Mouse (Mus musculus) mouse embryonic stem cell (cell line): ENCODE measurements around the gene Furin.

Experiments
- in situ Hi-C, 2 experiments: fragments of 300-500 bp; cut with MboI; formaldehyde crosslinking; loops; 1 replicate in 1 of 2; 3 replicates in 1 of 2; pipeline ENCODE4 v1.14.3; 2019 to 2020; ENCODE audit warnings: low sequenced_read_pairs in 2 of 2, low pct_unique_long_range_greater_than_20kb in 1 of 2, mixed read lengths in 1 of 2; ENCODE audit not compliant: unreplicated experiment in 1 of 2

The Furin gene

DNA sequence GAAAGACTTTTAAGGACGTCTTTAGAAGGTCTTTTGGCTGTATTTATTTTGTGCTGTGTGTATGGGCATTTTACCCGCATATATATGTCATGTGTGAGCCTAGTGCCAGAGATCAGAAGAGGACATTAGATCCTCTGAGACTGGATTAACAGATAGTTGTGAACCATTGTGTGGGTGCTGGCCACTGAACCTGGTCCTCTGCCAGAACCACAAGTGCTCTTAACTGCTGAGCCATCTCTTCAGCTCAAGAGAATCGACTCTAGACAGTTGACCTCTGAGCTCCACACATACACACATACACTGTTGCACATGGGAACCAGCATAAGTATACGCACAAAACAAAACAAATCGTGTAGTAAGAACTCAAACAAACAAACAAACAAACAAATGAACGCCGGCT, 31.3 kb upstream of the Furin start:
- in situ Hi-C loops = no loop called here

DNA sequence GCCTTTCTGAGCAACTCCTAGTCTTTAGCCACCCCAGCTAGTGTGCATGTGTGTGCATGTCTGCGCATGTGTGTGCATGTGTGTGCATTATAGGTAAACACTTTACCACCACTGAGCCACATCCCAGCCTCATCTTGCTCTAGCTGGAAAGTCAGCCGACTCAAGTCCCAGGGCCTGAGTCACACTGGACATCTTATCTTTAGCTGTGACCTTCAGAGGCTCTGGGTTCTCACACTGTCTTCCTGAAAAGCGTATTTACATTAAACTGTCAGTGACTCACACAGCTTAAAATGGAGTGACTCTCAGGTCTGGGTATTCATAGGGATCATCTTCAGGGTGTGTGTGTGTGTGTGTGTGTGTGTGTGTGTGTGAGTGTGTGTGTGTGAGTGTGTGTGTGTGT, 30.4 kb upstream of the Furin start:
- in situ Hi-C loops = no loop called here

DNA sequence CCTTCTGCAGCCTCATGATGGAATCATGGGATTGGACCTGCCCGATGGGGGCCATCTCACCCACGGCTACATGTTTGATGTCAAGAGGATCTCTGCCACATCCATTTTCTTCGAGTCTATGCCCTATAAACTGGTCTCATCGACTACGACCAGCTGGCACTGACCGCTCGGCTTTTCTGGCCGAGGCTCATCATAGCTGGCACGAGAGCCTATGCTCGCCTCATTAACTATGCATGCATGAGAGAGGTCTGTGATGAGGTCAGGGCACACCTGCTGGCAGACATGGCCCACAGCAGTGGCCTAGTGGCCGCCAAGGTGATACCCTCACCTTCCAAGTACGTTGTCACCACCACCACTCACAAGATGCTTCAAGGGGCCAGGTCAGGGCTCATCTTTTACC, 24.4 kb upstream of the Furin start:
- in situ Hi-C loops = loop anchor here in 1 of 2 experiments (5.0 kb wide), 1 partner anchor 32 kb away; no protein-coding TSS in a partner anchor

DNA sequence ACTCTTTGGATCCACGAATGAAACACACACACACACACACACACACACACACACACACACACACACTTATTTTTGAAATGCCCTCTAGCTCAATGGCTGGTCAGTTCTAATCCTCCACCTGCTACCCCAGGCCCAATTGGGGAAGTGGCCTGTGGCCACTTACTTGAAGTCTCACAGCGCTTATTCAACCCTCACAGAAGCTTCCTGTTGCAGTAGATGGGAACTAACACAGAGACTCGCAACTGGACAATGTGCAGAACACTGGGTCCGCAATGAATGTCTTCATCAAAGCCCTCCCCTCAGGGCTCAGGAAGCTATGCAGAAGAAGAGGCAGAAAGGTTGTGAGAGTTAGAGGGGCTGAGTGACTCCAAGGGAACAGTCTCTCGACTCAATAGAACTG, 22.5 kb upstream of the Furin start:
- in situ Hi-C loops = no loop called here

DNA sequence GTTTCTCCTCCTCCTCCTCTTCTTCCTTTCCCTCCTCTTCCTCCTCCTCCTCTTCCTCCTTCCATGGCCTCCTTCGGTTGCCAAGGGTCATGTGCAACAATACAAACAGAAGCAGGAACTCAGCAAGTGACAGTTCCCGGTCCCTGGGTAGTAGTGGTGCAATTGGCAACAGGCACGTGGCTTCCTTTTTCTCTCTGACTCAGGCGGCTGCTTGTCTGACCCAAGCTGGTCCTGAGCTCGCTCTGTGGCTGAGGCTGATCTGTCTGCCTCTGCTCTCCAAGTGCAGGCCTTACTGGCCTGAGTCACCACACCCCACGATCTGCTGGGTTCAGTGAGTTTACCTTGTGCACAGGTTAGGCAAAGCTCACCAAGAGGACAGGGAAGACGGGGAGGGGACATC, 21.1 kb upstream of the Furin start:
- in situ Hi-C loops = no loop called here

DNA sequence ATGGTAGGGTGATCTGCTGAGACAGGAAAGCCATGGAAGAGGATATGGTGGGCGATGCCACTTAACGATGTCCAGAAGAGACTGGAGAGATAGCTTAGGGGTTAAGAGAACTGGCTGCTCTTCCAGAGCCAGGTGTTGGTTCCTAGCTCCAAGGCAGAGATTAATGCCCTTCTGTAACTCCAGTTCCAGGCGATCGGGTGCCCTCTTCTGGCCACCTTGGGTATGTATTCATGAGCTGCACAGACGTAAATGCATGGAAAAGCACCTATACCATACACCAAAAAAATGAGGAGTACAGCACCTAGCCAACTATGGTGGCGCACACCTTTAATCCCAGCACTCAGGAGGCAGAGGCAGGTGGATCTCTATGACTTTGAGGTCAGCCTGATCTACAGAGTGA, 19.5 kb upstream of the Furin start:
- in situ Hi-C loops = no loop called here

DNA sequence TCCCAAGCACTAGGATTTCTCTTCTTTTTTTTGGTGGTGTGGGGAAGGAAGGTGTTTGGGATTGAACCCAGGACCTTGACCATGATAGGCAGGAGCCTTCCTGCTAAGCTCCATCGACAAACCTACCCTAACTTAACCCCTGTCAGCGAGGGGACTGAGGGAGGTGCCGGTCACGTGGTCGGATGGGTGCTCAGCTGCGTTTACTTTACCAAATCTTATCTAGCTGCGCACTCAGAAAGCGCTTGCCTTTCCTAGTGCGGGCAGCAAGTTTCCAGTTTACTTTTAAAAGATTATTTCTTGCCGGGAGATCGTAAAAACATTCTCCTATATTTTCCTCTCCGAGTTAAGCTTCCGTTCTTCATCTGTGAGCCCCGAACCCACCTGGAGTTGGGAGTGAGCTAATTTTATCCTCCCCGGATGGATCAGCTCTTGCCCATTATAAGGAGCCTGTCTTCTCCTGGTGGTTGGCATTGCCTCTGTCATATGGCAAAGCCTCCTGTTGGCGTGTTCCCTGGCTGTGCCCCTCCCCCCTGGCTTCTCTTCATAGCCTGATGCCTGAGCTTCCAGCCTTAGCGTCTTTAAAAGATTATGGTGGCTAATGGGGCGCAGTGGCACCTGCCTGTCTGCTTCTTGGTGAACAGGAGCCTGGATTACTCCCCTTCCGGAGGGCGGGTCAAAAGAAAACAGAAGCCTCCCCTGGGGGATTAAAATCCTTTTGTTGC, 17.7 kb upstream of the Furin start:
- in situ Hi-C loops = no loop called here

DNA sequence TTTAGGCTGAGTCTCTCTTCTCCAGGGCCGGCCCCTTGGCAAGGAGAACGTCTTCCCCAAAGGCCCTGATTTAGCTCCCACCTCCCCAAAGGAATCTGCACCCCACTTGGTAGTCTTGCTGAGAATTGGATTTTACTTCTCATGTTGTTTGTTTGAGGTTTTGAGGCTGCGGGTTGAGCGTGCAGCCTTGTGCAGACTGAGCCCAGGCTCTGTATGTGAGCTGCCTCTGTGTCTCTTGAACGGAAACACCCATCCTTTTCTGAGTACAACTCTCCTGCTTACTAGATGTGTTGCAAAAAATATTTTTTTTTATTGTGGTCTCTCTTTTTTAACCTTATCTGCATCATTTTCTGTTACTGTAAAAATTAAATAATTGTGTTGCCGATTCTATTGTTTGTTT, 16.3 kb upstream of the Furin start:
- in situ Hi-C loops = no loop called here

DNA sequence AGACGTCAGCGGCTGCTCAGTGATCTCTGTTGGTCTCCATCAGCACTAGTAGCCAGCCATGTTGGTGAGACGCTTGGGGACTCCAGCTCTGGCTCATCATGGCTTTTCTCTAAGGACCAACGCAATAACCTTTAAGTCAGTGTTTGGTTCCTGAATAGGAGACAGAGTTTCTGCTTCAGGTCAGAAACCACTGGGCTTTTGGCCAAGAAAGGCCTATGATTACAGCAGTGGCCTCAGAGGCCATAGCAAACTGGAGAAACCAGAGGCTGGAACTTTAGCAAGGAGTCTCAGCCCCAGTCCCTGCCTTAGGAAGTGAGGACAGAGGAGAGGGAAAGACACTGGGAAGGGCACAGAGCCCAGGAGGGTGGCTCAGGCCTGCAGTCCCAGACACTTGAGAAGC, 15.3 kb upstream of the Furin start:
- in situ Hi-C loops = no loop called here

DNA sequence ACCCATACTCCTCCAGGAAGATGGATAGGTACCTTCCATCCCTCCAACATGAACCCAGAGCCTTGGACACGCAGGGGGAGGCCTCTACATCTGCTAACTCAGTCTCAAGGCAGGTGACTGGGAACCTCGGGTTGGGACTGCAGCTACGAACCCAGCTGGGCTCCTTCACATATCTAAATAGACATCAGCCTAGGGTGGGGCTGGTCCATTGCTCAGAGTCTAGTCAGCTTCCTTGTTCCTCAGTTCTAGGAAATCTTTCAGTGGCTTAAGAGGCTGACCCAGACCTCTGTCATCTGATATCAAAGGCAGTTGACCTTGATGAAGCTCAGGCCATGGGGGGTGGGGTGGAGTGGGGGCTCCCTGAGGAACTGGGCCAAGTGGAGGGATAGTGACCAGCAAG, 14.0 kb upstream of the Furin start:
- in situ Hi-C loops = no loop called here

DNA sequence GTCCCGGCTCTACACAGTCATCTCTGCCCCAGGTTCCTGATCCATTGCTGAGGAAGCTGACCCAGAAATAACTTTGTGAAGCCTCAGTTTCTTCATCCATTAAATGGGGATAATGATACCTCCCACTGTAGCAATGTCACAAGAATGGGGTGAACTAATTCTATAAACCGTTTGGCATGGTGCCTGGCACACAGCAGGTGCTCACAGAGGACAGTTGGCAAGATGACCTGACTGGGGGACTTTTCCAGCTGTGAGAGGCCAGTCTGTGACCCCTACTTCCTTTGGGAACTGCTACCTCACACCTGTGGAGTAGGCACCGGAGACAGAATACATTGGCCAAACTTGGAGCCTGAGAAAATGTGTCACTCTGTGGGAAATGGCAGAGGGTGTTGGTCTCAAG, 12.8 kb upstream of the Furin start:
- in situ Hi-C loops = no loop called here

DNA sequence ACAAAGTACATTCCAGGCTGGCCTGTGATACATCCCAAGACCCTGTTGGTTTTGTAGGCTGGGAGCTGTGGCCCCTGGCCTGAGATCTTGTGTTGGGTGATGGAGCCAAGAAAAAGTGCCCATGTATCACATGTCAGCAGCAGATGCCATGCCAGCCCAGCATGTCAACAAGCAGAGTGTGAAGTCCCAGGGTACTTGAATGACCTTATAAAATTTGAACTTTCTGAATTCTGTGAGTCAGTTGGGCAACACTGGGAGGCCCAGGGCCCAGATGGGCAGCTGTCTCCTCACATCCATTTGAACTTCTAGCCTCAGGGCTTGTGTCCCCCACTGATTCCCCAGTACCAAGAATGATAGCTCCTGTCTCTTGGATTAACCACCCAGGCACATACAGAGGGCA, 12.4 kb upstream of the Furin start:
- in situ Hi-C loops = no loop called here

DNA sequence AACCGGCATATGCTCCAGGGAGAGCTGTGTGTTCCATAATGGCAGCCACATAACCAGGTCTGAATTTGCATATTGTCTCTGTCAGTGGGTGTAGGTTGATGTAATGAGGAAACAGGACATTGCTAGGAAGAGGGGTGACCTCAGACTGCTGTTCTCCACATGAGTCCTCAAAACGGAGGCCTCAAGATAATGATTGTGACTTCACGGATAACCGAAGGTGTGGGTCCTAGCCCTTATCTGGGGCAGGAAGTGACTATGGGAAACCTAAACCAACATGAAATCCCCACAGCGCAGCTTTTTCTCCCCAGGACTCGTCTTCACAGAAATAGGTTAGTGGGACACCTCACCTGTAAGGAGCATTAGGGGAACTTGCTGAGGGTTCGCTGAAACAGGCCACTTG, 11.7 kb upstream of the Furin start:
- in situ Hi-C loops = no loop called here

DNA sequence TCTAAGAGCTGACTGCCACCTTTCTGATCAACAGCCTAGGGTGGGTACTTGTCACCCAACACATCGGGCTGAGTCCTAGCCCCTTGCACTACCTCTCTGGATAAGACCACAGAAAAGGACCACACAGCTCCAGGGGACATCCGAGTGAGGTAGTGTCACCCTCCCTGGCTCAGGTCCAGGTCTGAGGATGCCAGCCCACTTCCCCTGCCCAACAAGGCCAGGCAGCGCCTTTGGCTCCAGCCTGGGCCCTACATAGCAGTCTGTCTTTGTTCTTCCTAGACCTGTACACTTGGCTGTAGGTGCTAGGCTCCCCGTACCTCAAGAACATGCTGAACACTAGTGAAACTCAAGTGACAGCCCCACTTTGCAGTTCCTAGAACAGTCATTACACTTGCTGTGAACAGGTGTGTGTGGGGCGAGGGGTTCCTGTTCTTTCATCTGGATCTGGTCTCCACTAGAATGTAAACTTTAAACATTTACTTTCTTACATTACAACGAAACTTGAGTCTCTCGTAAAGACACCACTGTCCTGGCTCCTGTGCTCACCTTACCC, 9.1 kb upstream of the Furin start:
- in situ Hi-C loops = no loop called here

DNA sequence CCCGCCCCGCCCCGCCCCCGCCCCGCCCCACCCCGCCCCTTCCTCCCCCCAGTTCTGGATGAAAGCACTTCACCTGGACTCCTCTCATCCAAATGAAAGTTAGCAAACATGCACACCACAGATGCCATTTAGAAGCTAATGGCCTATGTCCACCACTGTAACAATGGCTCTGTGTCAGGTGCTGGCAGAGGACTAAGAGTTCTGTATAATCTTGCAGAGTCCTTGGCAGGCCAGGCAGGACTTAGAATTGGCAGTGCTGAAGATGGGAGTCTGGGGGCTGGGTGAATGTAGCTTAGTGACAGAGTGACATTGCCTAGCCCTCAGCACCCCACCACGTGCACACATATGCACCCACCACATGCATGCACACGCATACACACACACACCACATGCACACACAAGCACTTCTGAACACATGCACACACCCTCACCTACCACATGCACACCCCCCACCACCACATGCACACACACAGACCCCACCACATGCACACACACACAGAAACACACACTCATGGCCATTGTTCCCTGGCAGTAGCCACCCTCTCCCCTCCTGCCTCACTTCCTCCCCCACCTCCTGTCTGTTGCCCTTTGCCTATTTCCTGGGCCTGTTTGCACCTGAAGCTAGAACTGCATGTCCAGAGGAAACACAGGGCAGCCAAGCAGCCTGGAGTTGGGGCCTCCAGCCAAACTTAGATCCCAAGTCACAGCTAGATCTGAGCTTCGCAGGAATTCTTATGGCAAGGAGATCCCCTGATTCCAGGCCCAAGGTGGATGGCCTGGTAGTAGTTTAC, 8.5 kb upstream of the Furin start:
- in situ Hi-C loops = no loop called here

DNA sequence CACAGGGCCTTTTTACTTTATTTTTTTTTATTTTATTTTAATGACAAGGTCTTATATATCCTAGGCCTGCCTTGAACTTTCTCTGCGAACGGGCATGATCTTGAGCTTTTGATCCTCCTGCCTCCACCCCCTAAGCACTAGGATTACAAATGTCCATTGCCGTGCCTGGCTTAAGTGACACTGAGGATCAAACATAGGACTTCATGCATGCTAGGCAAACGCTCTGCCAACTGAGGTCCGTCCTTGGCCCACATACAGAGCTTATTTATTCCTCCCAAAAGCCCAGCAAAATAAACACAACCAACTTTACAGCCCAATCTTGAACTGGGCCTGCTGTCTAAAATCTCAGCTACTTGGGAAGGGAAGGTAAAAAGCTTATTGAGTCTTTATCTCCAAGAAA, 7.5 kb upstream of the Furin start:
- in situ Hi-C loops = no loop called here

DNA sequence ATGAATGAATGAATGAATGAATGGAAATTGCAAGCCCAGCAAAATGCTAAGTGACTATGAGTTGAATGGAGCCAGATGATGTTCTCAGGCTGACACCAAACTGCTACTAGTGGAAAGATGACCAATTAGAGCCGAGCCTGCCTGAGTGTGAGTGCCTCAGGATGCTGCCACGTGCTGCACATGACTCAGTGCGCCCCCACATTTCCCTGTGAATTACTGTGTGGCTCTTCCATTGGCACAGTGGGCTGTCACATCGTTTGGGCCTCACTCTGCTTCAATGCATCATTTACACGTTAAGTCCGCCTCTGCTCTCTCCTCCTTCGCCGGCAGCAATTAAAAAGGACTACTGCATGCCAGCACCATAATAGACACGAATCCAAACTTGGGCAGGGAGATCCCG, 7.0 kb upstream of the Furin start:
- in situ Hi-C loops = no loop called here

DNA sequence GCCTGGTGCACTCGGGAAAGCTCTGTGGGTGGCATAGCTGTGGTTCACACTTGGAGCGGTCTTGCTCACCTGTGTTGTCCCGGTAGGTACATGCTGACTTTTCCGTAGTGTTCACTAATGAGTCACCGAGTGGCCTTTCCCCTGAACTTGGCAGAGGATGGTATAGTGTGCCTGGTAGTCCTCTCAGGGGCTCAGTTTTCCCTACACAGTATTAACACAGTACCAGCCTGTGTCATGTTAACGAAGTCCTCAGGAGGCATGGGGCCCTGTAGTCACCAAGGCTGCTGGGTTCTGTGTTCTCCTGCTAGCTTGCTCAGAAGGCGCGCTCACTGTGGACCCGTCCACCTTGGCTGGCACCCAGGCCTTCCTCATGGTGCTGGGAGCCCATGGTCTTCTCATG, 5.1 kb upstream of the Furin start:
- in situ Hi-C loops = no loop called here

DNA sequence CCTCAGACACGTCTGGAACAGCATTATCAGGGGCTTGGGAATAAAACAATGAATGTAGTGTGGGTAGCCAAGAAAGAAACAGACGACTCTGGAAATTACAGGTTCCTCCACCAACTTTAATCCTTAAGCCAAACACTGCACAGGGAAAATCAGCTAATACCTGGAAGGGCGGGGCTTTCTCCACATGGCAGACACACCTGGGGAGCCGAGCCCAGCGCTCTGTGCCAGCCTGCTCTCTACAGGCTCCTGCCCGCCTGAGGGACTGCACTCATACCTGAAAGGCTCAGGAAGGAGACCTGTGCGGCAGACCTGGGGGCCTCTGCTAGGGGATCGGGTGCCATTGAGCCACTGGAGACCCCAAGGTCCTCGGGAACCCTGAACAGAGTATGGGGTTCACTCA, 2.5 kb upstream of the Furin start:
- in situ Hi-C loops = loop anchor here in 1 of 2 experiments (10.0 kb wide), 1 partner anchor 157 kb away; no protein-coding TSS in a partner anchor

DNA sequence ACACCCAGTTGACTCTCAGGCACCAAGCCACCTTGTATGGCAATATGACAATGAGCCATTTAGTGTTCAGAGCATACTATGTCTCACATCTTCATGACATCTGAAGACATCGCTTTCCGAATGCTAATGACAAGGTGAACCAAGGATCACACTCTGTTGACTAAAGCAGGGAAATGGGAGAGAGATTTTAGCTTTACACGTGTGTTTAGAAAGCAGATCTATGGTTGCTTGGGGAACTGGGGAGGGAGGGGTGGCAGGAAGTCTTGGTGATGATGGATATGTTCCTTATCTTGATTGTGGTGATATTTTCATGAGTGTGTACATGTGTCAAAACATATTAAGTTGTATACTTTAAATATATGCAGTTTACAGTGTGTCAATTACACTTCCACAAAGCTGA, 950 bp upstream of the Furin start:
- in situ Hi-C loops = loop anchor here in 1 of 2 experiments (10.0 kb wide), 1 partner anchor 159 kb away; no protein-coding TSS in a partner anchor
